Mouse (Mus musculus) liver, postnatal 0 days (tissue): ENCODE results near the gene Cyth4. TPM values are rescaled to one million over a fixed set of nuclear protein-coding genes. Genes with fewer than 3 reads are reported as not detected.

Experiments used
- ATAC-seq: fragments of 200-750 bp; cut with Nextera tagmentation; 2 replicates; pipeline ENCODE4 v1.8.0; 2017; ENCODE audit warnings: mild to moderate bottlenecking, moderate library complexity
- DNase-seq: peaks from one replicate; pipeline ENCODE4 v3.0.0-alpha.2; 2016
- H3K27ac ChIP-seq: fragments of 300-500 bp; sonication (generic); 2 replicates; pipeline ENCODE4 v1.5.1; 2014; ENCODE audit warnings: antibody characterized with exemption, moderate library complexity, mild to moderate bottlenecking, low read depth
- H3K27me3 ChIP-seq: fragments of 300-500 bp; sonication (generic); 2 replicates; pipeline ENCODE4 v1.6.1; 2014; ENCODE audit warnings: low read length, control low read depth, mixed read lengths; ENCODE audit not compliant: insufficient read depth
- H3K36me3 ChIP-seq: fragments of 300-500 bp; sonication (generic); replicated peaks from 2 replicates; pipeline ENCODE4 v1.6.1; 2014; ENCODE audit warnings: mild to moderate bottlenecking, control low read depth, low read length, moderate library complexity, mixed read lengths; ENCODE audit not compliant: insufficient read depth
- H3K4me1 ChIP-seq: fragments of 300-500 bp; sonication (generic); 2 replicates; pipeline ENCODE4 v1.6.1; 2014; ENCODE audit warnings: antibody characterized with exemption, mild to moderate bottlenecking, control low read depth; ENCODE audit not compliant: insufficient read depth
- H3K4me2 ChIP-seq: fragments of 300-500 bp; sonication (generic); 2 replicates; pipeline ENCODE4 v1.6.1; 2014; ENCODE audit warnings: low read depth, mild to moderate bottlenecking, low read length, moderate library complexity, mixed read lengths
- H3K4me3 ChIP-seq: fragments of 300-500 bp; sonication (generic); 2 replicates; pipeline ENCODE4 v1.5.1; 2014; ENCODE audit warnings: low read depth, low read length
- H3K9ac ChIP-seq: fragments of 300-500 bp; sonication (generic); replicated peaks from 2 replicates; pipeline ENCODE4 v1.6.1; 2014; ENCODE audit warnings: mild to moderate bottlenecking, moderate library complexity
- H3K9me3 ChIP-seq: fragments of 300-500 bp; sonication (generic); 2 replicates; pipeline ENCODE4 v1.6.1; 2016; ENCODE audit warnings: mild to moderate bottlenecking, control low read depth, low read length, mixed read lengths
- CTCF ChIP-seq: sonication (generic); IDR thresholded peaks from 2 replicates; pipeline ENCODE4 v1.5.1; 2016; ENCODE audit warnings: antibody characterized with exemption, low read depth
- EP300 ChIP-seq: IDR thresholded peaks from 2 replicates; pipeline ENCODE4 v1.6.1; 2016; ENCODE audit warnings: antibody characterized with exemption, low read depth, mild to moderate bottlenecking
- WGBS: fragments of 180-500 bp; shearing (Covaris S2); extraction: QIAGEN DNeasy Blood & Tissue Kit; methylation state at CpG from one replicate; pipeline ENCODE4 v1.1.7; 2014; ENCODE audit not compliant: insufficient replicate concordance; 5-methylcytosine and 5-hydroxymethylcytosine counted together
- polyA plus RNA-seq: library from polyadenylated mRNA; unstranded; fragments of >200 nt; fragmentation: Nextera tagmentation; extraction: Ambion mirVana; gene quantifications from 2 replicates; pipeline ENCODE4 v1.2.1, GENCODE M21; 2015

Cyth4 gene
- polyA plus RNA-seq, 1 experiment from 2014 or later = 13.3 TPM

- ATAC-seq (no peak), DNase-seq (no peak)
- no peak overlapping the region for H3K27ac ChIP-seq
- no peak overlapping the region for H3K9ac ChIP-seq
- H3K27me3 ChIP-seq = no peaks in the 10 kb centered on the region; the same call in 1 of the 2 replicates
- H3K4me2 ChIP-seq = no peak overlapping the region
- no peak for TF ChIP-seq CTCF
- H3K4me1 ChIP-seq = no peaks in the 10 kb centered on the region
- H3K4me3 ChIP-seq = no peak overlapping the region
- no peaks in the 10 kb centered on the region for H3K9me3 ChIP-seq
- 28% methylated on average over 10 of the region's 10 CpGs for WGBS
- H3K36me3 ChIP-seq = no peaks in the 10 kb centered on the region
These were observed 37.4 kb downstream of the Cyth4 start for GRCm38 (mm10) chr15:78634095-78634737.

DNA sequence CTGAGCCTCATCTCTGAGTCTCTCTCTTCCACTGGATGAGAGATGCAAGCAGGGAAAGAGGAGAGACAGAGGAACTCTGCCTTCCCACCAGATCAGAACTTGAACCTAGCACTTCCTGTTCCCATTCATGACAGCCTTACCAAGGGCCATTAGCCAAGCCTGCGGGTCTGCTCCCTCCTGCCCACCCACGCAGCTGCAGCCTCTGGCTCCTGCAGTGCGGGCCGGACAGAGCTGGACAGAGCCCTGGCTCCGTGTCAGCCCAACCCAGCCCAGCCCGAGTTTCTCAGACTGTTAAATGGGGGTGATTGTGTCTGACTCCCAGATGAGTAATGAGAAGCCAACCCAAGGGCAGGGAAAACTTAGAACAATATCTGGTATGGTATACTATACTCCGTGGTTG lies 38.4 kb downstream of the Cyth4 start:
- no peak for ATAC-seq
- 41% methylated on average over 7 of the region's 7 CpGs for WGBS
- Histone ChIP-seq H3K36me3 (no peaks in the 10 kb centered on the region), H3K27ac (no peak overlapping the region), H3K4me1 (no peaks in the 10 kb centered on the region), H3K27me3 (no peaks in the 10 kb centered on the region; the same call in none of the 2 replicates), H3K4me3 (no peak overlapping the region), H3K9me3 (no peaks in the 10 kb centered on the region), H3K9ac (no peak overlapping the region), H3K4me2 (no peak overlapping the region)
- DNase-seq = no peak
- TF ChIP-seq CTCF = no peak
- no peak for TF ChIP-seq EP300

GRCm38 (mm10) chr15:78643633-78644032 lies 46.8 kb downstream of the Cyth4 start:
- no peak overlapping the region for H3K4me3 ChIP-seq
- H3K27me3 ChIP-seq = peaks cover 2% of the 10 kb centered on the region; the same call in 1 of the 2 replicates
- no peak for DNase-seq
- no peaks in the 10 kb centered on the region for H3K4me1 ChIP-seq
- H3K27ac ChIP-seq = no peak overlapping the region
- 29% methylated on average over 6 of the region's 6 CpGs for WGBS
- no peaks in the 10 kb centered on the region for H3K9me3 ChIP-seq
- ATAC-seq = no peak
- H3K36me3 ChIP-seq = no peaks in the 10 kb centered on the region
- no peak for TF ChIP-seq EP300
- TF ChIP-seq CTCF = no peak
- H3K4me2 ChIP-seq = no peak overlapping the region
- H3K9ac ChIP-seq = no peak overlapping the region

- ATAC-seq = no peak
- no peak for TF ChIP-seq CTCF
- TF ChIP-seq EP300 = no peak
- peaks cover 2% of the 10 kb centered on the region; the same call in 1 of the 2 replicates for H3K27me3 ChIP-seq
- DNase-seq = no peak
- no peak overlapping the region for H3K27ac ChIP-seq
- H3K9me3 ChIP-seq = no peaks in the 10 kb centered on the region
- no peak overlapping the region for H3K4me3 ChIP-seq
- WGBS = 43% methylated on average over 8 of the region's 8 CpGs
- H3K4me1 ChIP-seq = no peaks in the 10 kb centered on the region
- H3K4me2 ChIP-seq = no peak overlapping the region
- H3K9ac ChIP-seq = no peak overlapping the region
- H3K36me3 ChIP-seq = no peaks in the 10 kb centered on the region
These were observed 47.8 kb downstream of the Cyth4 start for GRCm38 (mm10) chr15:78644606-78645005.

DNA sequence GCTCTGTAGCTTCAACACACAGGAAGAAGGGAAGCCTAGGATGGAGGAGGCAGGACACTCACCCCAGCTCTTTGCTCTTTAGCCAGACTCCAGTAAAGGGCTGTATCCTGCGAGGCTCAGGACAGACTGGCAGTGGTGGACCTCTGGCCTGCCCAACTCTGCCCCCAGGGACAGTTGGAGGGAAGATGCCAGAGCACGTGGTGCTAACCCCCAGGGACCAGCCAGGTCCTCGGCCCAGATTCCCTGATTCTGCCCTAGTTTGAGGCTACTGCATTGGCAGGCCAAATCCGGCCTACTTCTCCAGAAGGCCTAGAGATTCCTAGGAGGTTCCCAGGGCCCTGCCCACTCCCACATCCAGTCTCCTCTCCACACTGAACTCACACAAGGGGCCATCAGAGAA lies 50.9 kb downstream of the Cyth4 start:
- no peaks in the 10 kb centered on the region for H3K4me1 ChIP-seq
- WGBS = 61% methylated on average over 4 of the region's 4 CpGs
- peaks cover 5% of the 10 kb centered on the region; the same call in 1 of the 2 replicates for H3K27me3 ChIP-seq
- no peak overlapping the region for H3K9ac ChIP-seq
- H3K4me2 ChIP-seq = no peak overlapping the region
- ATAC-seq = no peak
- no peaks in the 10 kb centered on the region for H3K9me3 ChIP-seq
- no peak overlapping the region for H3K27ac ChIP-seq
- no peak overlapping the region for H3K4me3 ChIP-seq
- H3K36me3 ChIP-seq = no peaks in the 10 kb centered on the region
- no peak for TF ChIP-seq EP300
- TF ChIP-seq CTCF = no peak
- DNase-seq = no peak

- H3K4me3 ChIP-seq = no peak overlapping the region
- 42% methylated on average over 4 of the region's 4 CpGs for WGBS
- H3K36me3 ChIP-seq = no peaks in the 10 kb centered on the region
- TF ChIP-seq EP300 = no peak
- no peak for TF ChIP-seq CTCF
- no peaks in the 10 kb centered on the region for H3K9me3 ChIP-seq
- H3K9ac ChIP-seq = no peak overlapping the region
- no peak overlapping the region for H3K4me2 ChIP-seq
- H3K4me1 ChIP-seq = no peaks in the 10 kb centered on the region
- no peak overlapping the region for H3K27ac ChIP-seq
- peaks cover 3% of the 10 kb centered on the region; the same call in 1 of the 2 replicates for H3K27me3 ChIP-seq
- DNase-seq = no peak
- no peak for ATAC-seq
These were observed 54.3 kb downstream of the Cyth4 start for GRCm38 (mm10) chr15:78651169-78651568.
